Mouse (Mus musculus) small intestine, adult 2 months (tissue): ENCODE results near the gene Etnppl.

Experiments used
- CTCF ChIP-seq: fragments of 200-500 bp; IDR thresholded peaks from 2 replicates; pipeline ENCODE4 v1.5.1; 2012; ENCODE audit warnings: low read depth, mild to moderate bottlenecking, control low read depth, inconsistent platforms, low read length, moderate library complexity, mixed read lengths; ENCODE audit not compliant: insufficient replicate concordance, insufficient read length; ENCODE audit errors: extremely low read depth
- POLR2A ChIP-seq: fragments of 200-500 bp; IDR thresholded peaks from 2 replicates; pipeline ENCODE4 v1.6.1; 2012; ENCODE audit warnings: low read depth, mild to moderate bottlenecking, control low read depth, inconsistent platforms, low read length, moderate library complexity

DNA sequence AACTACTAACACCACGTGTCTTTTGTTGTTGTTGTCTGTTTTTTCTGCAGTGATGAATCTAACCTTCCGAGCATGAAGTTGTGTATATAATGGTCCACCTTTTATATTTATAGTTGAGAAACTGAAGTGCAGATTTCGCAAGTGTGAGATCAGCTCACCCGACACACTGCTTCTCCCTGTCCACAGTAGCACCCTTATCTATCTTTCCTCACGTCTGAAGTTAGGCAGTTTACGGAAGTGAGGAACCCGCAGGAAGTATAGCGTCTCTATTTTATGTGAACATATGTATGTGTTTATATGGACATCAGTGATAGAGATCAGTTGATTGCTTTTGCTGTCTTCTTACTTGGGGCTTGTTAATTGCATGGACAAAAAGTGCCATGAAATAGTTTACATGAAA, 22.2 kb upstream of the Etnppl start:
- TF ChIP-seq POLR2A (no peak), CTCF (no peak)
